Mouse (Mus musculus): ENCODE results near the gene Rars. TPM values are rescaled to one million over a fixed set of nuclear protein-coding genes. Genes with fewer than 3 reads are reported as not detected.
"Not testable (repeated sequence)": the region's sequence is repeated elsewhere in the genome, so short reads cannot be mapped to it uniquely, and the experiment has no call there.

The Rars gene
- total RNA-seq, 2 experiments from 2014 or later = 54.2 to 59.1 TPM

DNA sequence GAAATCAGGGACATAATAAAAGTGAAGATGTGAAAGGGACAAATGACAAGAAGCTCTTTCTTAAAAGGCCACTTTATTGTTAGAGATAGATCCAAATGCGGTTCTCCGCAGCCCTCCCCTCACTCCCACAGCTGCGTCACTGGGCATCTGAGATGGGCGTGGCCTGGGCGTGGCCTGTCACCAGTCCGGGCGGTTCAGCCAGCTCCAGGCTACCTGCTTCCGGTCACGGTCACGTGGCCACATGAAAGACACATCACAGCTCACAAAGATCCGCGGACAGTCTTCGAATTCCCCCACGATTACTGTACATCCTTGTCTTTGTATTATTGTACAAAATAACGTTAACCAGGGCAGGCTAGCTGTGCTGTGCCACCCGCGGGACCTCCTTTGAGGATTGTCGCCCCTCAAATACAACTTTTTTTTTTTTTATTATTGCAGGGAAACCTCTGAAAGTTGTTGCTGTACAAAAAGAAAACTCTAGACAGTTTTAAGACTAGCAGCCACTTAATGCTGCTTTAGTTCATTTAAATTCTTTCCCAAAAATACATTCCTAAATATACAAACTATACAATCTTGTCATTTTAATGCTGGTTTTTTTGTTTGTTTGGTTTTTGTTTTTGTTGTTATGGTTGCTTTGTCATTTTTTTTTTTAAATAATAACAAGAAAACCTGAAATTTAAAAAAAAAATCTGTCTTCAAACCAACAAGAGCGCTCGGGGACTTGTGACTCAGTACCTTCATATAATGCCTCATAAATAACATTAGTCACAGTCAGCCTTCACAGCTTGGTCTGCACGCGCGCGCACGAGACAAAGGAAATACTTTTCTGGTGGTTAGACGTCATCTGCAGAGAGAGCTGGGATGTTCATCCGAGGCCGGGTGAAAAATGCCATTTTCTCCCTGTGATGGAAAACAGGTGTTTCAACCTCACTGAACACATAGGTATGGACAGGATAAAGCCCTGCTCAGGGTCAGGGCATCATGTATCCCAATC is 4.3 kb upstream of the Rars start:
- peak; percentile 89 for DNase-seq

DNA sequence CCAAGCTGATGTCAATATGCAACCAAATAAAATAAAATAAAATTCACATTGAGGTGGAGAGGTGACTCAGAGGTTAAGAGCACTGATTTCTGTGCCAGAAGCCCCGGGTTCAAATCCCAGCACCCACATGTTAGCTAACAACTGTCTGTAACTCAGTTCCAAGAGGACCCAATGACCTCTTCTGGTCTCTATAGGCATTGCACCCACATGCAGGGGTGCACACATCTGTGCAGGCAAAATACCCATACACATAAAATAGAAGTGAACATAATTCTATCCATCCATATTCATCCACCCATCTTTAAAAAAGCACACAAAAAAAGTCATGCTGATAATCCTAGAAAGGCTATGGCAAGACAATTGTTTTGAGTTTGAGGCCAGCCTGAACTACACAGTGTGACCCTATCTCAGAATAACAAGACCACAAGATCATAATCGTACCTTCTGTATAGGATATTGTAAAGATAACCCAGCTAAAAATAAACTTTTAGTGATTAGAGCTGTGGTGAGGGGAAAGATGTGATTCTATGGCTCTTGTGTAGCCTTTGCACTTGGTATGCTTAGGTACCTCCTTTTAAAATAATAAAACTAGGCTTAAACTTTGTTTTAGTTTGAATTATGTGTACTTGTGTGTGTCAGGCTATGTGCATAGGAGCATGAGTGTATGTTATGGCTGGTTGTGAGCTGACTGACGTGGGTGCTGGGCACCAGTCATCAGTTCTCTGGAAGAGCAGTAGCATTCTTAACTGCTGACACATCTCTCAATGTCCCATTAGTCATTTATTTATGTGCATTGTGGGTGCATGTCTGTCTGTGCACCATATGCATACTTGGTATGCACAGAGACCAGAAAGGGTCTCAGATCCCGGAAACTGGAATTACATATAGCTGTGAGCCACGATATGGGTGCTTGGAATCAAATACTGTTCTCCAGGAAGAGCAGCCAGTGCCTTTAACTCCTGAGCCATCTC is 3.1 kb upstream of the Rars start:
- DNase-seq = no peak

- no peak for DNase-seq
These were observed 1.0 kb downstream of the Rars start for GRCm38 (mm10) chr11:35833270-35833669.

DNA sequence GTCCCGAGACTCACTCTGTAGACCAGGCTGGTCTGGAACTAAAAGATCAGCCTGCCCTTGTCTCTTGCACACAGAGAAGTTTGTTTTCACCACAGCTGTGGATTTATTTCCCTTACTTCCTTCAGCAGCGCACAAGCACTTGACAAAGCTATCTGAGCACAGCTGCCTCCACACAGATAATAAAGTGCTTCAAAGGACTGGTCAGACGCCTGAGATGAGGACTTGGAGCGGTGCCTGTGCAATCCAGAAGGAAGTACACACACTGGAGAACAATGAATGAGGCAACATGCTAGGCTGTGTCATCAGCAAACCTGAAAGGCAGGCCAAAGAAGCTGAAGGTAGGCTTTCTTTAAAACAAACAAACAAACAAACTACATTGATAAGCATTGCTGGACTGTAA is 2.2 kb downstream of the Rars start:
- DNase-seq = no peak

DNA sequence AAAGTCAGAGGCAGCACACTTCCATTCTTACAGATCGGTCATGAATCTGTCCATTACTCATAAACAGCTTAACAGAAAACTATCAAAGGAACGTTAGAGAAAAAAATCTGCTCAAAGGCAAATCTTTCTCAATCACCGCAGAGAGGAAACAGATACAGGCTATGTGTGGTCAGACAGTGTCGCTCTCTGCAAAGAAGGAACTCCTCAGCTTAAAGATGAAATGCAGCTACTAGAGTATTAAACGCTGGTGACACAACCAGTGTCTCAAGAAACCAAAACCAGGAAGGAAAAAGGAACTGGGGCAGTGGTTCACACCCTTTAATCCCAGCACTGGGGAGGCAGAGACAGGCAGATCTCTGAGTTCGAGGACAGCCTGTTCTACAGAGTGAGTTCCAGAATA is 6.6 kb downstream of the Rars start:
- DNase-seq = no peak

DNA sequence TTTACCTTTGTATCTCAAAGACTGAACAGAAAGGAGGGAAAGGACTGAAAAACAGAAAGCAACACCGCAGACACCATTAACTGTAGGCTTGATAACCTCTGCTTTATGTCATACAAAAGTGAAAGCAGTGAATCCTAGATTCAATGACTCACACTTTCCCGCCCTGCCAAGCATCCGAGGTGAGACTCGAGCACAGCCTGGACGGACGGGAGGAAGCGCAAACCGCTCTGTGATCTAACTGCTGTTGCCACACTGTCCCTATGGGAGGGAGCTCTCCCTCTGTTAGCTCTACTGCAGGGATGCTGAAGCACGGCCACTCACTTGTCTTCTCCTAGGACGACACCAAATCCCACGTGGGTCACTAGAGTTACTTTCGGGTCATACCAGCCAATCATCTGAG is 18.0 kb downstream of the Rars start:
- DNase-seq = no peak

DNA sequence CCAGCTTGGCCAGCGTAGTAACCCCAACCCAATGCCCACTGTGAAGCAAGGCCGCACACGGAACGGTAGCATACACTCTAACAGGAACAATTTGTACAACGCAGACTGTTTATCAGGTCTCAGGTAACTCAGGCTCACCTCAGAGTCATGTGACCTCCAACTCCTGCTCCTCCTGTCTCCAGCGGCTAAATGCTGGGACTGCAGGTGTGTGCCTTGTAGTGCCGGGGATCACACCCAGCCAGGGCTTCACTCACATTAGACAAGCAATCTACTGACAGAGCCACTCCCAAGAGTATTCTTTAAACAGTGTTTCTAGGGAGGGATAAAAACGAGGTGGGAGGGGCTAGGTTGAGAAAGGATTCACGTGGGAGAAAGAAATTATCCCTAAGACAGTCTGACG is 22.8 kb downstream of the Rars start:
- no peak for DNase-seq

DNA sequence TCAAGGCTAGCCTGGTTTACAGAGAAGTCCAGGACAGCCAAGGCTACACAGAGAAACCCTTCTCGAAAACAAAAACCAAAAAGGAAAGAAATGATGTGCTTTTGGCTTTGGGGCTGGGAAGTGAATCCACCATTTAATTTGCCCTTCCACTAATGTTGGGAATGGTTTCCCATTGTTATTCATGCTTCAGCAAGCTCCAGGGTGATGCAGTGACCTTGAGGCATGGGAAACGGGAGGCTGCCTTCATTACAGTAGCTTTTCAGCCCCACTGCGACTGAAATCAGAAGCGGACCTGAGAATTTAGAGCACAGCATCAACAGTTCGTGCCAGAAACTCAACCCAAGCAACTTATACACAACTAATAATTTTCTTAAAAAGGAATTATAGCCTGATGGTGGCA is 33.0 kb downstream of the Rars start:
- DNase-seq = no peak

GRCm38 (mm10) chr11:35798874-35799273 is 35.4 kb downstream of the Rars start, which contains the start of gene Fbll1:
TSS of gene Fbll1 (minus strand) at chr11:35798884.
- DNase-seq = peak; percentile 36

- DNase-seq = no peak
These were observed 35.8 kb downstream of the Rars start for GRCm38 (mm10) chr11:35798495-35798820.

- DNase-seq = peak; percentile 9
These were observed 36.4 kb downstream of the Rars start for GRCm38 (mm10) chr11:35797751-35798494.

GRCm38 (mm10) chr11:35792800-35793199 is 41.5 kb downstream of the Rars start:
- not testable (repeated sequence) for DNase-seq

DNA sequence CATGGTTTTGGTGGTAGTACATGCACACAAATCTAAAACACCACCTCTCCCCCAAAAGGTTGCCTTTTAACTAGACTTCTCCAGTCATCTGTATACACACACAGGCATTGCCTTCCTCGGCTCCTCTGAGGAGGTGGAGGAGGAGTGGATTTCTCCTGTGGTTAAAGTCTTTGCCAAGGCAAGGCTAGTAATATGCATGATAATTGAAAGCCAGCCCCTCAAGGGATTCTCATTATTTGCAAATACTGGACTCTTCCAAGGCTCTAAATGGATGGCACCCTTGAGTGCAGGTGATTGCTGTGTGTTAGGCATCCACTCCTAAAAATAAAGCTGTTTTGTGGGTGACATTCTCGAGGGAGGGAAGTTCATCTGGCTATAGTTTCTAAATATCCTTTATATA is 45.9 kb downstream of the Rars start:
- no peak for DNase-seq

DNA sequence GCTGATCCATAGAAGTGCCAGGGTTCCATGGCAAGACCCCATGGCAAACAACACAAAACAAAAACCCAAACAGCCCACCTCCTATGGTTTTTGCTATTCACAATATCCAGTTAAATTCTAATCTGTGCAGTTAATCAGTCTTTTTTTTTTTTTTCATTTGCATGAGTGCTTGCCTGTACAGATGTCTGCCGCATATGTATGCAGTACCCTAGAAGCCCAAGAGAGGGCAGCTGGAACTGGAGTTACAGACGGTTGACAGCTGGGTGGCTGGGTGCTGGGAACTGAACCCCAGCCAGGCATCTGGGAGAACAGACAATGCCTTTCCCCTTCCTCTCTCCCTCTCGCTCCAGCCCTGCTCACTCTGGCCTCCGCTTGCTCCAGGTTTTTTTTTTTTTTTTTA is 49.8 kb downstream of the Rars start:
- DNase-seq = no peak

DNA sequence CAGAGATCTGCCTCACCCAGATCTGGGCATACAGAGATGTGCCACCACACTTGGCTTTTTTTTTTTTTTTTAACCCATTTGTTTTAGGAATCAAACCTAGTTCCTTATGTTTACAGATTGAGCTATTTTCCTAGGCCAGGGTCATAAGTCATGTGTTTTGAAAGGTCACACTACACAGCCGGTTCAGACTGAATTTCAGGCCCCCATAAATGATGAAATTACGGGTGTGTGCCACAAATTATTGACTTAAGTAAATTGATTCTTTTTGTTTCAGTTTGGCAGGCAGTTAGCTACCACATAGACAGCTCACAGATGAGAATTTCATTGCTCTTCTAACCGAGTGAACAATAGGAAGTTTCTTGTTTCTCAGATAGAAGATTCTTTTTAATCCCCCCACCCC is 50.3 kb downstream of the Rars start:
- DNase-seq = no peak

GRCm38 (mm10) chr11:35783038-35783437 is 51.3 kb downstream of the Rars start:
- no peak for DNase-seq

- DNase-seq = no peak
These were observed 51.9 kb downstream of the Rars start for GRCm38 (mm10) chr11:35782444-35782843.

DNA sequence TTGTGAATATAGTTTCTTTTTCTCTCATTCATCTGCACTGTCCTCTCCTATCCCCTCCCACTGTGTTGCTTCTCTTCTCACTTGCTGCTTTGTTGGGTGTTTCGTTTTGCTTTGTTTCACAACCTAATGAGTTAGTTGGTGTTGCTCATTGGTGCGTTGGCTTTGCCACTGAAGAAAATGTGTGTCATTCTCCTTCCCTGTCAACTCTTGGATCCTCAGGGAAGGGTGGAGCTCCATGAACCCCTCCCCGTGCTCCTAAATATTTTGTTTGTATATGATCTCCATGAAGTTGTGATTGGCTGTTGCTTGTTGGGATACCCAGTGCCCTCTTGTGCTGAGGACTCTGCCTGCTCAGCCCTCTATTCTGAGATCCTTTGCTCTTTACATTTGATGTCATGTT is 54.0 kb downstream of the Rars start:
- no peak for DNase-seq

DNA sequence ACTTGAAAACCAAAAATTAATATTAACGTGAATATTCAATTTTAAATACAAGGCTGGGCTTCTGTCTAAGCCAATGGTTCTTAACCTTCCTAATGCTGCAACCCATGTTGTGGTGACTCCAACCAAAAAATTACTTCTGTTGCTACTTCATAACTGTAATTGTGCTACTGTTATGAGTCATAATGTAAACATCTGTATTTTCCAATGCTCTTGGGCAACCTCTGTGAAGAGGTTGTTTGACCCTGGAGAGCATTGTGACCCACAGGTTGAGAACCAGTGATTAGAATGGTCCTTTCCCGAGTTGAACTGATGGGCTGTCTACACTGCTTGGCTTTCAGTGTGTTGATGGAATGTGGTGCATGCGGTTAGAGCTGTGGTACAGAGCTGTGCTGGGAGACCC is 57.9 kb downstream of the Rars start:
- no peak for DNase-seq

GRCm38 (mm10) chr11:35775606-35776005 is 58.7 kb downstream of the Rars start:
- no peak for DNase-seq

- DNase-seq = no peak
These were observed 63.4 kb downstream of the Rars start for GRCm38 (mm10) chr11:35770741-35771504.
